Mouse (Mus musculus): ENCODE results near the gene Ikzf4. TPM values are rescaled to one million over a fixed set of nuclear protein-coding genes. Genes with fewer than 3 reads are reported as not detected.

Ikzf4 gene
- total RNA-seq, 2 experiments from 2014 or later, result 1.7 to 1.8 TPM

DNA sequence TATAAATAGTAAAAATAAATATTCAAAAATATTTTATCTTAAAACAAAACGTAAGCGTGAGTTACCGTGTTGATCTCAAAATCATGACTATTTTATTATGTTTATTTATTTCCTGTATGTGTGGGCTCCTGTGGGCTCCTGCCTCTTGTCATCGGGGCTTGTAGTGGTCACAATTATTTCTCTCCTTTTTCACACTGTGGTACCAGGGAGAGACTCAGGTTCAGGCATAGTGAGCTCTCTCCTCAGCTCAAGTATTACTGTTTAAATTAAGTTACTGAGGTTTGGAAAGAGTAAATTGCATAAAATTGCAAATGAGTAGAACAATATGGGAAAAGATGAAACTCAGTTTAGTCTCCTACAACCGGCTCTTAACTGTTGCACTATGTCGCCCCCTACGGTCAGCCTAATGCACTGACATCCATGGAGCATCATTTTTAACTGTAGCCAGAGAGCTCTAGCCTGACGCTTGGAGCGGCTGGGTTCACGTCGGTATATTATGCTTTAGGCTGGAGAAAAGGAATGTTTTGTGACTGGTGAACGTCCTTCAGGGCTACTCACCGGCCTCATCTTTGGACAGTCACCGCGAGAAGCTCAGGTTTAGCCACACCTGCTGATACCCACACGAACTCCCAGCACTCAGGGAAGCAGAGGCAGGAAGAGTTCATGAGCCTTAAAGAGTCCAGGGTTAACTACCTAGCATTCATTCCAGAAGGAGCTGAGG, 33.2 kb downstream of the Ikzf4 start:
- DNase-seq, result peak; percentile 68 to 87

DNA sequence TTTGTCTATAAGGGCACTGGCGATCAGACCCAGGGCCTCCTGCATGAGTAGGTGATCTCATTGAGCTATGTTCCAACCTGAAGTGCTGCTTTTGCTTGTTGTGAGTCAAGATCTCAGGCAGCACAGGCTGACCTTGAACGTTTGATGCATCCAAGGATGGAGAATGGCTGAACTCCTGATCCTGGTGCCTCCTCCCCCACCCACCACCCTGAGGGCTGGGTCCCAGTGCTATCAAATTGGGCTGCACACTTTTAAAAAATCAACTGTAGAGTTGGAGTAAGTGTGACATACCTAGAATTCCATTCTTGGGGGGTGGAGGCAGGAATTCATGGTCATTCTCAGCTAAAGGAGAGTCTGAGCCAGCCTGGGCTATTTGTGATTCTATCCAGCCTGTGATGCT, 39.3 kb downstream of the Ikzf4 start:
- no peak for DNase-seq

DNA sequence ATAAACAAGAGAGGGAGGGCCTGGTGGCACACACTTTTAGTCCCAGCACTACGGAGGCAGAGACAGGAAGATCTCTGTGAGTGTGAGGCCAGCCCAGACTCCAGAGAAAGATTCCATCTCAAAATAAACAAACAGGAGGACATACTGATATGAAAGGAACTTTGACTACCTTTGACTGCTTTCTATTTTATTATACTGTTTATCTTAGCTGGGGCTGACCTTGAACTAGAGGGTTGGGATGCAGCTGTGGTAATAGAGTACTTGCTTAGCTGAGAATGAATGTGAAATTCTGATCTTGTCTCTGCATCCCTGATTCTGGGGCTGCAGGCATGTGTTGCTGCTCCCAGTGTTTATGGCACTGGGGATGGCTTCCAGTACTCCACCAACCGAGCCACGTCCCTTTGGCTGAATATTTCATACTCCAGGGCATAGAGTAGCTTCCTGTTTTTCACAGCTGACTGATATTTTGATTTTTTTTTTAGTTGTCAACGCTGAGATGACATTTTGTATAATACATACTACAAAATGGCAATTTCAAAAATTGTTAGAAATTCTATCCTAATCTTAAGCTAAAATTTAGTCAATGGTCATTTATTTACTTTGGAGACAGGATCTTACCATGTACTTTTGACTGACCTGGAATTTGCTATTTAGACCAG, 43.2 kb downstream of the Ikzf4 start:
- no peak for DNase-seq

DNA sequence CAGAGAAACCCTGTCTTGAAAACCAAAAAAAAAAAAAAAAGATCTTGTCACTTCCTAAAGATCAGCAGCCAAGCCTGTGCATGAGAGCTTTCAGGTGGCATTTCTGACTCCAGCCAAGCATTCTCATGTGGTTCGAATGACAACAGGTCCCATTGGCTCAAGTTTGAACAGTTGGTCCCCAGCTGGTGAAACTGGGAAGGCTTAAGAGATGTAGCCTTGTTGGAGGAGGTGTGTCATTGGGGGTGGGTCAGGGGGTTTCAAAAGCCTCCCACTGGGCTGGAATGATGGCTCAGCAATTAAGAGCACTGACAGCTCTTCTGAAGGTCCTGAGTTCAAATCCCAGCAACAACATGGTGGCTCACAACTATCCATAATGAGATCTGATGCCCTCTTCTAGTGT, 44.3 kb downstream of the Ikzf4 start:
- DNase-seq, result no peak

DNA sequence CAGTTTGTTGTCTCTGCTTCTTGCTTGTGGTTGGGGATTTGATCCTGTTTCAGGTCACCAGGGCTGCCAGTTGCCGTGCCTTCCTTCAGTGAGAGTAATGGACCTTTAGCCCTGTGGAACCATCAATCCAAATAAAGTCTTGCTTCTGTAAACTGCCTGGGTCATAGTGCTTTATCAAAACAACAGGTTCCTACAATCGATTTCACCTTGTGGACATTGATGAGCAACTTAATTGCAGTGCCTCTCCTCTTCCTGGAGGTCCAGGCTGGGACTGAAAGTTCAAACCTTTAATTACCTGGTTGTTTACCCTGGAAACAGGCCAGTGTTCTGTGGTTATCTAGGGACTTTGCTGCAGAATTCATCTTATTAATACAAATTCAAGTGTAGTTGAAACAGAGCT, 47.3 kb downstream of the Ikzf4 start:
- no peak for DNase-seq

DNA sequence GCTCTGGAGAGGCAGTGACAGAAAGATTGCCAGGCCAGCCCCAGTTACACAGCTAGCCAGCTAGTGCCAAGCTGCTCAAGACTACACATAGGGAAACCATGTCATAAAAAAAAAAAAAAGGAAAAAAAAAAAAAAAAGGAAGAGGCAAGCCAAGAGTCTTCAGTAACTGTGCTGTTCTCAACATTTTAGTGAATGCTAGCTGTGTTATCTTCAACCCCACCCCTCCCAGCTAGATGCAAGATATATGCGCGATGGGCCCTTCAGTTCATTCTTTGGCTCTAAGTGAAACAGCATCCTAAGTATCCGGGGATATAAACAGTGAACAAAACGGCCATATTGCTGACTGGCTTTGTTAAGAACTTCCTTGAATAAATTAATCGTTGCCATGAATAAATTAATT, 53.0 kb downstream of the Ikzf4 start:
- DNase-seq, result no peak

DNA sequence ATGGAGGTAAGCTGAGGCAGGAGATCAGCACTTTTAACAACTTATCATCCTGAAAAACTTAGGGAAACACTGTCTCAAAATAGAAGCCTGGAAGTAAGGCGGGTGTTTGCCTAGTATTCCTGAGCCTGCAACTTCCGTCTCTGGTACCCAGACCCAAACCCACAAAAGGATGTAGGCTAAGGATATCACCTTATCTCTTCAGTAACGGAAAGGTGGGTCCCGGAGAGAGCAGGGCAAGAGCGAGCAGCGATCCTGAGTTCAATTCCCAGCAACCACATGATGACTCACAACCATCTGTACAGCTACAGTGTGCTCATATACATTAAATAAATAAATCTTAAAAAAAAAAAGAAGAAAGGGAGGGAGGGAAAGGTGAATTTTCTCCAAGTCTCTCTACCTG, 54.4 kb downstream of the Ikzf4 start:
- no peak for DNase-seq

DNA sequence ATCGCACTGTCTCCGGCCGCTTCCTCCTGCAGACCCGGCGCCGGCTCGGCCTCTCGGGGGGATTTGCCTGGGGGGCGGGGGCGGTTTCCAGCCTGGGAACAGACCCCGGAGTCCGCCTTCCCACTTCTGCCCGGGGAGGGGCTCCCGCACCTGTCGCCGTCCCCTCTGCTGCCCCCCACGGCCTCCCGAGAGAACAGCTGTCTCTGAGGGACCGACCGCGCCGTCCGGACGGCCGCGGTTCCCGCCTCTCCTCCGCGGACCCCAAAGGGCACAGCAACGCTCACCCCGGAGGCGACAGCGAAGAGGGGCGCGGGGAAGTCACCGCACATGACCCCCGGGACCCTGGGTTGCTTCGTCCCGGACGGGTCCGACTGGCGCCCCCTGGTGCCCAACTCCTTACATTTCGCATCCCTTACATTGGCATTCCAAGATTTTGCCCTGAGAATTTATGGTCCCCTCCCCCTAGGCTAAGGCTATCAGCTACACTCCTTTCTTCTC, 55.5 kb downstream of the Ikzf4 start:
- DNase-seq, result peak; percentile 39 to 80

DNA sequence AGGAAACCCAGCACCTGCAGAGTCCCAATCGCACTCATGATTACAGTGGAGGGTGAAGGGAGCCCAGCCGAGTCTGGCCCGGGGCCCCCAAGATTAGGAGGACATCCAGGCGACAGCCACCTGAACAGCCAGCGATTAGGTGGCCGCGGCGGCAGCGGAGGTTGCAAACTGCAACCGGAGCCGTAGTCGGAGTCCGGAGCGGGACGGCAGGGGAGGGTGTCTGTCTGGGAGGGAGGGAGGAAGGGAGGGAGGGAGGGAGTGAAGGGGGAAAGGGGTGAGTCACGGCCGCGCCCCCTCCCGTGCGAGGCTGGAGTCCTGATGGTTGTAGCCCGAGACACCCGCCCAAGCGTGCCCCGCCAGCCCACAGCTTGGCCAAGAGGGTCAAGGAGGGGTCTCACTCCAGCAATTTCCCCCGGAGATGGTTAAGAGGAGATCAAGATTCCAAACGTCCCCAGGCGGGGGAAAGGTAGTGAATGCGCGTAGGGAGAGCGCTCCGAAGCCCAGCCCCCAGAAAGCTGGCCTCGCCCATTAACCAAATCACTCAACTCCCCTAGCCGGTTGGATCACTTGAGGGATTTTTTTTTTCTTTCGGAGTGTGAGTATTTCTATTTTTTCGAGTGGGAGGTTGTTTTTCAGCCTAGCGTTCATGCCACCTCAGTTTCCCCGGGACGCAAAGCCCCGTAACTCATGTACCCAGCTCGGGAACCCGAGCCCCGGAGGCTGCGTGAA, 56.2 kb downstream of the Ikzf4 start, which contains the start of gene Erbb3:
Gene Erbb3 (minus strand): TSS at position 189 of the 729 bp plus-strand sequence.
- peak; percentile 45 to 61 for DNase-seq

DNA sequence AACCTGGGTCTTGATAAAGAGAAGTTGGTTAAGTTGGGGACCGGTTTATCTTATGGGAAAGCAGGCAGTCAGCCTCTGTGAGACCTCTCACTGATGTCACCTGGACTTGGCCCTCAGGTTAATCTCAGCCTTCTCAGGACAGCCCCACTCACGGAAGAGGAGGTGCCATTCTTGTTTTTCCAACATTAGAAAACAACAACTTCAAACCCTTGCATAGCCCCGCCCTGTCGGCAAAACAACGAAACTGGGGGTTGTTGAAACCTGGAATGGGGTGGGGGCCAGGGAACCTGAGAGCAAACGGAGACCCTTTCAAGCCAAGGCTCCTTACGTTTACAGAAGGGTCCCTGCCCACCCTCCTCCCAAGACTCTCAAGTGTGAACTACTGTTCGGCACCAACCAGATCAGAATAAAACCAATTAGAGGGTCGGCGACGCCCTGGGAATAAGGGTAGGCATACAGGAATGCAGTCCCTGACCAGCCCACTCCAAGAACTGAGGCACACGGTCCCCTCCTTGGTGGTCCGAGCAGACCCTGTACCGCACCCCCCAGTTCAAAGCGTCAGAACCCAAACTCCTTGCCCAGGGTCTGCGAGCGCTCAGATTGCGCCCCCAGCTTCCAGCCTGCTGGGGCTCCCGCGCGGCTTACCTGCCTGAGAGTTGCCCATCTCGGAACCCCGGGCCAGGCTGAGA, 56.9 kb downstream of the Ikzf4 start:
- no peak for DNase-seq

DNA sequence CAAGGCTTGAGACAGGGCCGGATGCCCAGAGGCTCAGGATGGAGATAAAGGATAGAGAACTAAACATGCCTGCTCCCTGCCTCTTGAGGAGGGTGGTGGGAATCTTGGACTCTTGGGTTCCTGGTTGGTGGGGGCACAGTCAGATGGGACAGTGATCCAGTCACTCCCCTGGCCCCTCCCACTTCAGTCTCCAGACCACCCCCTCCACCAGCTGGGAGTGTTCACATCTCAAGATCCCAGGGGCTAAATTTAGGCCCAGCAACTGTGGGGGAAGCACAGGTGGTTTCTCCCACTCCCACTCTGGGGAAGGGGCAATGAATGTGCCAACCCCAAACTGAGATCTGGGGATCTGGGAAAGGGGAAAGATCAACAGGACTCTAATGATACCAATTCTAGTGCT, 57.7 kb downstream of the Ikzf4 start:
- no peak for DNase-seq

DNA sequence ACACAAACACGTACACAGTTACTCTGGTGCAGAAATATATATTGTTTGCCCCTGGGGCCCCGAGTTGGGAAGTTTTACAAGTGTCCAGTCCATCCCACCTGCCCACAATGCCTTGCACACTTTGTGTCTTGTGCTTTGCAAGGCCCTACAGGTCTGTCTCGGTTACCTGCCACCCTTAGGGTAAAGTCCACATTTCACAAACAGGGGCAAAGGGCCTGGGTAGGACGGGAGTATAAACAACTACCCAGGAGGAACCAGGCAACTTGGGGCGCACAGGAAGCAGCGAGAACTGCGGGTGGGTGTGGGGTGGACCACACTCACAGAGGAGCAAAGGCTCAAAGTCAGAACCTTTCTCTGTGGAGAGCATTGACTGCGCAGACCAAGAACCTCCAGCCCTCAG, 58.1 kb downstream of the Ikzf4 start:
- DNase-seq, result no peak

DNA sequence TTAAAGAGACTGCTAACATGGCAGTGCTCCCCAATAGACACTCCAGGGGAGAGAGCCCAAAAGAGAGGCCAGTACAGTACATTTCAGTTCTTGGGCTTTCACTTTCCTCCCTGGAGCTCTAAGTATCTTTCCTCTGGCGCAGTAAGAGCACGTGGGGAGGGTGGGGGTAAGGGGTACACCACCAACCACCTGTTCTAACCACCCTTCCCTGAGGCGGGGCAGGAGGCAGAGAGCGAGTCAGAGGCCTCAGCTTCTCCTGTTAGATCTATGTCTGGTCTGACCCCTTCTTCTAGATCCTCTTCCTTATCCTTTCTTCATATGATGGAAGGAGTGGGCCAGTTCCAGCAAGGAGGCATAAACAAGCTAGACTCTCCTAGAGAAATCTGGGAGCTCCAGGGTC, 58.7 kb downstream of the Ikzf4 start:
- DNase-seq, result no peak

DNA sequence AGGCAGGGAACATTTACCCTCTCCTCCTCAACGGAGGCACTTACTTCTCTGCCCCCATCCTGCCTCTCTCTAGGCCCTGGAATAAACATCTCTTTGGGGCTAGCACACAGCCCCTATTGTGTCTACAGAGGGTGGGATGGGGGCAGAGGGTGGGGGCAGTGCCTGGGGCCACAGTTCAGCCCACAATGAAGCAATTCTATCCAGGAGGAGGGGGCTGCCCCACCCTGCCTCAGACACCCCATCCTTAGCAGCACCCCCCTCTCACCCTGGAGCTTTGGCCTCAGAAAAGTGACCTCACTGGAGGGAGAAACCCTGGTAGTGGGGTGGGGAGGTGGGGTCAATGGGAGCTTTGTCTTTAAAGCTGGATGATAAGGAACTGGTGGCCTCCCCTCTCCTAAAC, 59.2 kb downstream of the Ikzf4 start:
- DNase-seq, result no peak

DNA sequence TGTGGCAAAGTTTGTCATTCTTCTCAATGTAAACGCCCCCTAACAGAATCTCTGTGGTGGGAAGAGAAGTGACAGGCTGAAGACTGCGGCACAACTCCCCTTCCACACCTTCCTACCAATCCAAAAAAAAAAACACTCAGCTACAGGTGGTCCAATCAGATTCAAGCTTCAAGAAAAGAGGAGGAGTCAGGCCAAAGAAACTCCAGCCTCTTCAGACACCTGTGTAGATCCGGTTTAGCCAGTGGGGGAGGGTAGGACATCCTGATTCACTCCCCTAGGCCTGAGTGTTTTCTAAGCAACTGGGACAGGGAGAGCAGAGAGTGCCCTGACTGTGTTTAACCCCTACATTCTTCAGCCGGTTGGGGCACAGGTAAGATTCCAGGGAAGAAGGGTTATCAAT, 61.4 kb downstream of the Ikzf4 start:
- no peak for DNase-seq

DNA sequence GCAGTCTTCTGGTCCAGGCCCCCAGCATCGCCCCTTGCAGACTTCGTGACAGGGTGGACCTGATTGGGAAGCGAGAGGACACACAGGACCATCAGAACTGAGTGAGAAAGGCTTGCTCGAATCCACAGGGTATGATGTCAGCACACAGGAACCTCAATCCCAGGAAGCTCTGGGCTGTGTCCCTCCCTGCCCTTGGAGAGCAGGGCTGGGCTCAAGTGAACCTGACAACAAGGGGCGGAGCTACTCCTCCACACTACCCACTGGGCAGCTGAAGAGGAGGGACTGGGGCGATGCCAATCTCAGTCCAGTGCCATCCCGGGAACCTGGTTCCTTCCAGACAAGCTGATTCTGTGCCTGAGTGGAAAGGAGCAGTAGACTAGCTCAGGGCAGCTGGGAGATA, 62.1 kb downstream of the Ikzf4 start:
- peak; percentile 75 to 86 for DNase-seq

Small RNAs within 50 kb of the gene (microRNA-seq; reads per million reads assigned to microRNA genes)
- 0 reads per million in 2 experiments for gene Mir6917

Other genes with a start within 250 kb of the Ikzf4 start
- gene Slc39a5, start 244.8 kb downstream of the Ikzf4 start, total RNA-seq (2021), result not detected
- 10 to 100 TPM; 41.0 to 42.8 TPM for gene Nabp2, start 234.5 kb downstream of the Ikzf4 start, total RNA-seq (2021)
- 10 to 100 TPM; 16.6 to 17.2 TPM for gene Rnf41, start 234.3 kb downstream of the Ikzf4 start, total RNA-seq (2021)
- gene Smarcc2, start 186.7 kb downstream of the Ikzf4 start, total RNA-seq (2021), result 10 to 100 TPM; 75.4 to 75.8 TPM
- 100 to 1,000 TPM; 253 to 273 TPM for gene Myl6, start 151.8 kb downstream of the Ikzf4 start, total RNA-seq (2021)
- 1 to 10 TPM; 3.2 to 3.3 TPM for gene Myl6b, start 147.3 kb downstream of the Ikzf4 start, total RNA-seq (2021)
- gene Esyt1, start 120.1 kb downstream of the Ikzf4 start, total RNA-seq (2021), result 10 to 100 TPM; 15.9 to 19.9 TPM
- gene Zc3h10, start 98.2 kb downstream of the Ikzf4 start, total RNA-seq (2021), result 1 to 10 TPM; 7.7 to 8.2 TPM
- 1,000 to 10,000 TPM; 1,490 to 1,551 TPM for gene Rpl41, start 96.7 kb downstream of the Ikzf4 start, total RNA-seq (2021)
- gene Pa2g4, start 80.0 kb downstream of the Ikzf4 start, total RNA-seq (2021), result 10 to 100 TPM; 43.1 to 46.0 TPM
- gene Erbb3, start 56.3 kb downstream of the Ikzf4 start, total RNA-seq (2021), result 1 to 10 TPM; 6.4 to 8.6 TPM
- gene Rps26, start 19.2 kb downstream of the Ikzf4 start, total RNA-seq (2021), result 100 to 1,000 TPM; 257 to 282 TPM
- gene Suox, start 28.1 kb upstream of the Ikzf4 start, total RNA-seq (2021), result 10 to 100 TPM; 22.3 to 28.2 TPM
- gene Rab5b, start 50.3 kb upstream of the Ikzf4 start, total RNA-seq (2021), result 10 to 100 TPM; 76.5 to 84.4 TPM
- gene Pmel, start 58.2 kb upstream of the Ikzf4 start, total RNA-seq (2021), result 1 to 10 TPM in 1 of 2 experiments, under 1 TPM in 1; 0.65 to 1.1 TPM
- gene Cdk2, start 59.0 kb upstream of the Ikzf4 start, total RNA-seq (2021), result 1 to 10 TPM; 8.2 to 9.1 TPM
- gene Dgka, start 98.9 kb upstream of the Ikzf4 start, total RNA-seq (2021), result 10 to 100 TPM; 11.5 to 16.1 TPM
- 10 to 100 TPM in 1 of 2 experiments, 1 to 10 TPM in 1; 10.0 to 10.1 TPM for gene Pym1, start 101.9 kb upstream of the Ikzf4 start, total RNA-seq (2021)
- gene Mmp19, start 144.9 kb upstream of the Ikzf4 start, total RNA-seq (2021), result 1 to 10 TPM; 1.9 to 3.7 TPM
- 10 to 100 TPM; 34.0 to 35.3 TPM for gene Dnajc14, start 158.1 kb upstream of the Ikzf4 start, total RNA-seq (2021)
- 1 to 10 TPM; 4.6 to 5.6 TPM for gene Tmem198b, start 158.4 kb upstream of the Ikzf4 start, total RNA-seq (2021)
- 10 to 100 TPM; 35.6 to 39.7 TPM for gene Sarnp, start 171.3 kb upstream of the Ikzf4 start, total RNA-seq (2021)
- gene Ormdl2, start 175.7 kb upstream of the Ikzf4 start, total RNA-seq (2021), result 1 to 10 TPM; 8.1 to 9.7 TPM
- gene Gdf11, start 245.7 kb upstream of the Ikzf4 start, total RNA-seq (2021), result 1 to 10 TPM; 2.3 to 2.6 TPM